ENCODE assay signal across 9 mouse cellular contexts in genomic region chr5:116030566-116031189, GRCm38 (mm10). TPM values are rescaled to one million over a fixed set of nuclear protein-coding genes. Genes with fewer than 3 reads are reported as not detected.
A peak's percentile ranks its signal among the peaks of the same experiment; 100 is the strongest.
DNase-seq lines count a peak whose midpoint lies in the region; ATAC-seq lines count a peak whose summit lies in the region.
"Had no signal": no experiment of that assay in that cellular context is flagged by ENCODE, and none has a peak within 500 bp of the region (broad histone marks: within the 10 kb centered on the region; RNA-seq: fewer than 3 reads in every experiment).

No protein-coding gene starts in this region.

- H3K27me3 ChIP-seq in forebrain, embryonic 15.5 days: peaks cover 4% of the 10 kb centered on the region
- peaks cover 5% of the 10 kb centered on the region; the same call in 1 of the 2 replicates for H3K27me3 ChIP-seq in limb, embryonic 12.5 days
- no peaks in the 10 kb centered on the region for H3K27me3 ChIP-seq in neural tube, embryonic 15.5 days (replicated peaks)

- H3K4me3 ChIP-seq in forebrain, embryonic 15.5 days: no peak overlapping the region
- H3K4me3 ChIP-seq in limb, embryonic 12.5 days (replicated peaks): peak overlapping the region; percentile 6; the same call in 1 of the 2 replicates
- peak overlapping the region; percentile 26 for H3K4me3 ChIP-seq in neural tube, embryonic 15.5 days (replicated peaks)

- H3K4me1 ChIP-seq in forebrain, embryonic 15.5 days: peaks cover 4% of the 10 kb centered on the region; the same call in 1 of the 2 replicates
- H3K4me1 ChIP-seq in limb, embryonic 12.5 days (replicated peaks): 0 out of 2 replicates have a peak, but pooled peaks cover 3% of the 10 kb centered on the region
- H3K4me1 ChIP-seq in neural tube, embryonic 15.5 days: peaks cover 12% of the 10 kb centered on the region

- no peak overlapping the region for H3K27ac ChIP-seq in forebrain, embryonic 15.5 days (replicated peaks)
- H3K27ac ChIP-seq in limb, embryonic 12.5 days: no peak overlapping the region
- H3K27ac ChIP-seq in neural tube, embryonic 15.5 days (replicated peaks): no peak overlapping the region

- H3K9ac ChIP-seq in forebrain, embryonic 15.5 days (replicated peaks): no peak overlapping the region
- no peak overlapping the region for H3K9ac ChIP-seq in limb, embryonic 12.5 days (replicated peaks)
- H3K9ac ChIP-seq in neural tube, embryonic 15.5 days (replicated peaks): peak overlapping the region; percentile 34; the same call in 1 of the 2 replicates

- 0 out of 2 replicates have a peak, but pooled peaks have one; percentile 26 for ATAC-seq in forebrain, embryonic 15.5 days (replicated peaks)
- ATAC-seq in limb, embryonic 12.5 days (ENCODE audit: insufficient number of reproducible peaks, insufficient read depth, low FRiP score, low TSS enrichment, low read depth): no peak
- ATAC-seq in neural tube, embryonic 15.5 days (ENCODE audit: low FRiP score): peak; percentile 57; the same call in 1 of the 2 replicates

- no peaks in the 10 kb centered on the region for H3K36me3 ChIP-seq in forebrain, embryonic 15.5 days
- H3K36me3 ChIP-seq in limb, embryonic 12.5 days: no peaks in the 10 kb centered on the region
- no peaks in the 10 kb centered on the region for H3K36me3 ChIP-seq in neural tube, embryonic 15.5 days

- DNase-seq in retina, embryonic 14.5 days (ENCODE audit: low spot score): peak; percentile 23
- DNase-seq in retina, postnatal 1 day: no peak
- DNase-seq in gastrocnemius, adult 8-10 months (ENCODE audit: low spot score in 2 of 2): no peak
- no peak for DNase-seq in adrenal gland, adult 8-10 months

- H3K9me3 ChIP-seq in forebrain, embryonic 15.5 days: no peaks in the 10 kb centered on the region
- no peaks in the 10 kb centered on the region for H3K9me3 ChIP-seq in limb, embryonic 12.5 days
- H3K9me3 ChIP-seq in neural tube, embryonic 15.5 days (replicated peaks): no peaks in the 10 kb centered on the region

- H3K4me2 ChIP-seq in forebrain, embryonic 15.5 days (replicated peaks): peak overlapping the region; percentile 36
- peak overlapping the region; percentile 33 for H3K4me2 ChIP-seq in limb, embryonic 12.5 days
- H3K4me2 ChIP-seq in neural tube, embryonic 15.5 days: peak overlapping the region; percentile 58

- 5% methylated on average over 19 of the region's 19 CpGs for WGBS in forebrain, embryonic 15.5 days
- WGBS in limb, embryonic 12.5 days: 5% methylated on average over 19 of the region's 19 CpGs
- WGBS in neural tube, embryonic 15.5 days: 8% methylated on average over 19 of the region's 19 CpGs

RNA-seq across cellular contexts. Expression of gene Prkab1, which starts 6.4 kb away (rescaled TPM):
- polyA plus RNA-seq in forebrain, embryonic 15.5 days (2015; fragmentation: Nextera tagmentation; extraction: Ambion mirVana): 52.3 and 53.9 TPM in 2 replicates
- 72.4 and 77.0 TPM in 2 replicates for polyA plus RNA-seq in limb, embryonic 12.5 days (2016; fragmentation: Nextera tagmentation; extraction: Ambion mirVana)
- 50.1 and 53.6 TPM in 2 replicates for polyA plus RNA-seq in neural tube, embryonic 15.5 days (2015; fragmentation: Nextera tagmentation; extraction: Ambion mirVana)
- total RNA-seq in gastrocnemius, adult 8-10 months (2022): 10 to 100 TPM in 3 of 4 experiments, 1 to 10 TPM in 1; 9.8 to 11.3 (median 10.7) TPM
- total RNA-seq in adrenal gland, adult 8-10 months (2022): 100 to 1,000 TPM in 1 of 4 experiments, 10 to 100 TPM in 3; 56.6 to 107 (median 62.1) TPM

RNA-seq across cellular contexts. Expression of gene Tmem233, which starts 52.4 kb away (rescaled TPM):
- polyA plus RNA-seq in forebrain, embryonic 15.5 days (2015; fragmentation: Nextera tagmentation; extraction: Ambion mirVana): not detected in 2 replicates
- polyA plus RNA-seq in limb, embryonic 12.5 days (2016; fragmentation: Nextera tagmentation; extraction: Ambion mirVana): not detected in 2 replicates
- 0.10 TPM in 1 of 2 replicates, not detected in the other for polyA plus RNA-seq in neural tube, embryonic 15.5 days (2015; fragmentation: Nextera tagmentation; extraction: Ambion mirVana)
- 100 to 1,000 TPM; 165 to 183 (median 166) TPM for total RNA-seq in gastrocnemius, adult 8-10 months (2022)
- not detected for total RNA-seq in adrenal gland, adult 8-10 months (2022)
- total RNA-seq: adrenal gland, postnatal 25 days; left cerebral cortex, postnatal 36 days had no signal
